Mouse (Mus musculus) adrenal gland, adult 10 weeks (tissue): ENCODE results near the gene Slc22a23. TPM values are rescaled to one million over a fixed set of nuclear protein-coding genes. Genes with fewer than 3 reads are reported as not detected.

Experiments used
- polyA plus RNA-seq: library from polyadenylated mRNA; stranded (reverse); fragments of 350-450 nt; fragmentation: Illumina TruSeq; extraction: RNeasy Lipid Tissue Mini Kit (QIAGEN cat#74804); gene quantifications from one replicate; pipeline ENCODE4 v1.2.3, GENCODE M21; 2014; ENCODE audit warnings: low read depth, low replicate concordance

Slc22a23 gene
- 3.0 TPM for polyA plus RNA-seq

DNA sequence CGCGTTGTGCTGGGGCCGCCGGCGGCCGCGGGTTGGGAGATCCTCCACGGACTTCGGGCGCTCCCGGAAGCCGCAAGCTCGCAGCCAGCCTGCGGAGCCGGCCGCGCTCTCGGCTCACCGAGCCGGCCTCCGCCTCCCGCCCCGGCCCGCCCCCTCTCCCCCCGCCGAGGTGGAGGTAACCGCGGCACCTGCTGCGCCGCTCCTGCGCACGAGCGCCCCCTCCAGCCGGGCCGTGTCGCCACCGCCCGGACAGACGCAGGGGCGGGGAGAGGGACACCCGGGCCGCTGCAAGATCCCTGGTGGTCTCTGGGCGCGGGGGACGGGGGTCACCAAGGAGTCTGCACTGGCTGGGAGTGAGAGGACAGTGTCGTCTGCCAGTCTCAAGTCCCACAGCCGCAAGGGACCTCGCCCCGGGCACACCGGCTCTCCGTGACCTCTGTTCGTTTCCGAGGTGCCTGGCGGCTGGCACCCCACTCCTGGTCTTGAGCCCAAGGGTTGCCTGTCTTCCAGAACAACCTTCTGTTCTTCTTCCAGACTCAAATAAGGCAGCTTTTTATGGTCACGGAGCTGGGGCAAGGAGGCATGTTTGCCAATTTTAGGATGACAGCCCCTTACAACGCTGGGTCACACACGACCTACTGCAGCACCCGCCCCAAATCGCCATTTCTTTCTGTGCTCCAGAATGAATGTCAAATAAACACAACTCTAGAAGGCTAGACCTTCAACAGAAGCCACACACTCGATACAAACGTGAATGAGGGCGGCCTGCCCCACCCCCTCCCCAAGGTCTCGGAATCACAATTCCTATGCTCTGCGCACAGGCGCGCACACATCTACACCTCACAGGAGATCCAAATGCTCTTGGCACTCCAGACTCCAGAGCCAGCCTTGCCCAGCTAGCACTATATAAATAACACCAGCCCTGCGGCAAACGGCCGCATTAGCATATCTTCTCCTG is at the start of gene Slc22a23:
TSS of gene Slc22a23 (minus strand) at position 55 of the 958 bp plus-strand sequence.

GRCm38 (mm10) chr13:34162491-34163303 is 182.3 kb downstream of the Slc22a23 start, which contains the start of gene Psmg4:
Psmg4 (plus strand) TSS chr13:34162964.

GRCm38 (mm10) chr13:34130226-34130731 is 214.7 kb downstream of the Slc22a23 start, which contains the start of gene Tubb2b:
Tubb2b (minus strand) TSS chr13:34130466.

Other genes starting within 250 kb of the Slc22a23 start
- gene Tubb2b, start 214.7 kb downstream of the Slc22a23 start, polyA plus RNA-seq = 0.41 TPM
- 4.3 TPM for gene Psmg4, start 182.2 kb downstream of the Slc22a23 start, polyA plus RNA-seq